Mouse (Mus musculus) liver, adult 2 months (tissue): Measurements from ENCODE around the gene Vamp5. TPM values are rescaled to one million over a fixed set of nuclear protein-coding genes. Genes with fewer than 3 reads are reported as not detected.

Experiments used
- DNase-seq: peaks from one replicate; pipeline ENCODE4 v3.0.0-alpha.2; 2011; ENCODE audit warnings: low read depth, low spot score; ENCODE audit errors: extremely low read depth
- H3K27ac ChIP-seq: fragments of 200-500 bp; replicated peaks from 2 replicates; pipeline ENCODE4 v1.5.1; 2012; ENCODE audit warnings: low read depth, mild to moderate bottlenecking, control low read depth, inconsistent platforms, low read length; ENCODE audit not compliant: insufficient read depth
- H3K27me3 ChIP-seq: fragments of 200-500 bp; 2 replicates; pipeline ENCODE4 v1.6.1; 2012; ENCODE audit warnings: mild to moderate bottlenecking, moderate library complexity, low read length, inconsistent platforms; ENCODE audit not compliant: control insufficient read depth, insufficient read depth
- H3K36me3 ChIP-seq: fragments of 200-500 bp; 2 replicates; pipeline ENCODE4 v1.6.1; 2012; ENCODE audit warnings: low read length, inconsistent platforms; ENCODE audit not compliant: control insufficient read depth, insufficient read depth
- H3K4me1 ChIP-seq: fragments of 200-500 bp; 2 replicates; pipeline ENCODE4 v1.6.1; 2011; ENCODE audit warnings: low read length; ENCODE audit not compliant: control insufficient read depth, insufficient read depth
- H3K4me3 ChIP-seq: fragments of 200-500 bp; 2 replicates; pipeline ENCODE4 v1.5.1; 2011; ENCODE audit warnings: low read depth, mild to moderate bottlenecking, control low read depth, low read length, moderate library complexity; ENCODE audit not compliant: insufficient read depth
- H3K79me2 ChIP-seq: fragments of 200-500 bp; 2 replicates; pipeline ENCODE4 v1.6.1; 2012; ENCODE audit warnings: inconsistent platforms, mild to moderate bottlenecking, low read length, moderate library complexity; ENCODE audit not compliant: control insufficient read depth, insufficient read depth
- H3K9ac ChIP-seq: fragments of 200-500 bp; 2 replicates; pipeline ENCODE4 v1.6.1; 2012; ENCODE audit warnings: low read depth, mild to moderate bottlenecking, control low read depth, inconsistent platforms, low read length
- CTCF ChIP-seq: fragments of 200-500 bp; IDR thresholded peaks from 2 replicates; pipeline ENCODE4 v1.5.1; 2011; ENCODE audit warnings: low read depth, low read length, control low read depth
- POLR2A ChIP-seq: fragments of 200-500 bp; IDR thresholded peaks from 2 replicates; pipeline ENCODE4 v1.6.1; 2011; ENCODE audit warnings: low read length, control low read depth; ENCODE audit not compliant: insufficient read depth; ENCODE audit errors: extremely low read depth
- WGBS: fragments of 180-500 bp; shearing (Covaris S2); methylation state at CpG from one replicate; pipeline ENCODE4 v1.1.7; 2018; 5-methylcytosine and 5-hydroxymethylcytosine counted together
- polyA plus RNA-seq: library from polyadenylated mRNA; depleted of rRNA; stranded (reverse); fragments of >200 nt; gene quantifications from 2 replicates; pipeline ENCODE4 v1.2.3, GENCODE M21; 2012
- total RNA-seq: library from RNA; depleted of rRNA; stranded (reverse); fragments of >200 nt; gene quantifications from 2 replicates; pipeline ENCODE4 v1.2.3, GENCODE M21; 2014

The Vamp5 gene
- total and polyA plus RNA-seq, 2 experiments: 18.5 to 18.9 TPM

GRCm38 (mm10) chr6:72358086-72358764, 22.0 kb downstream of the Vamp5 start:
- 0 out of 2 replicates have a peak overlapping the region, but pooled peaks have one; percentile 13 for H3K9ac ChIP-seq
- H3K27ac ChIP-seq: no peak overlapping the region
- TF ChIP-seq CTCF (no peak), POLR2A (no peak)
- no peak for DNase-seq
- WGBS: 40% methylated on average over 10 of the region's 10 CpGs
- H3K27me3 ChIP-seq: no peaks in the 10 kb centered on the region
- peaks cover 21% of the 10 kb centered on the region for H3K36me3 ChIP-seq
- H3K79me2 ChIP-seq: peaks cover 3% of the 10 kb centered on the region; the same call in 1 of the 2 replicates
- peaks cover 32% of the 10 kb centered on the region for H3K4me1 ChIP-seq
- no peak overlapping the region for H3K4me3 ChIP-seq

GRCm38 (mm10) chr6:72357164-72358079, 22.8 kb downstream of the Vamp5 start:
- Histone ChIP-seq H3K4me3 (no peak overlapping the region), H3K27me3 (no peaks in the 10 kb centered on the region), H3K36me3 (peaks cover 21% of the 10 kb centered on the region), H3K79me2 (peaks cover 3% of the 10 kb centered on the region; the same call in 1 of the 2 replicates), H3K4me1 (peaks cover 36% of the 10 kb centered on the region), H3K27ac (no peak overlapping the region; the same call in 1 of the 2 replicates), H3K9ac (0 out of 2 replicates have a peak overlapping the region, but pooled peaks have one; percentile 13)
- WGBS: 30% methylated on average over 5 of the region's 5 CpGs
- no peak for TF ChIP-seq POLR2A
- no peak for TF ChIP-seq CTCF
- no peak for DNase-seq

- WGBS: 18% methylated on average over 8 of the region's 8 CpGs
These were observed 24.2 kb downstream of the Vamp5 start for GRCm38 (mm10) chr6:72356001-72356532.

GRCm38 (mm10) chr6:72355066-72355911, 25.0 kb downstream of the Vamp5 start, which contains the start of gene Tmem150a:
Tmem150a (plus strand) TSS chr6:72355447.
- Histone ChIP-seq H3K27ac (peak within 1 kb of the TSS; percentile 100), H3K27me3 (no peaks in the 10 kb centered on the region), H3K4me1 (peaks cover 35% of the 10 kb centered on the region), H3K9ac (peak within 1 kb of the TSS; percentile 90), H3K36me3 (peaks cover 22% of the 10 kb centered on the region), H3K79me2 (no peaks in the 10 kb centered on the region; the same call in 1 of the 2 replicates), H3K4me3 (peak within 1 kb of the TSS; percentile 88)
- DNase-seq: peak; percentile 82
- under 1% methylated on average over 71 of the region's 71 CpGs for WGBS
- TF ChIP-seq POLR2A (peak; percentile 81), CTCF (peak; percentile 40)

More at GRCm38 (mm10) chr6:72356001-72356532, 24.2 kb downstream of the Vamp5 start:
- Histone ChIP-seq H3K9ac (peak overlapping the region; percentile 90), H3K27me3 (no peaks in the 10 kb centered on the region), H3K4me3 (peak overlapping the region; percentile 88), H3K79me2 (no peaks in the 10 kb centered on the region; the same call in 1 of the 2 replicates), H3K27ac (peak overlapping the region; percentile 94), H3K4me1 (peaks cover 36% of the 10 kb centered on the region), H3K36me3 (peaks cover 21% of the 10 kb centered on the region)
- peak; percentile 79 for DNase-seq
- TF ChIP-seq CTCF (no peak), POLR2A (no peak)

GRCm38 (mm10) chr6:72354025-72354424, 26.2 kb downstream of the Vamp5 start:
- Histone ChIP-seq H3K27ac (peak overlapping the region; percentile 100), H3K79me2 (peaks cover 4% of the 10 kb centered on the region; the same call in 1 of the 2 replicates), H3K27me3 (no peaks in the 10 kb centered on the region), H3K4me1 (peaks cover 34% of the 10 kb centered on the region), H3K4me3 (no peak overlapping the region), H3K36me3 (peaks cover 21% of the 10 kb centered on the region), H3K9ac (no peak overlapping the region)
- DNase-seq: peak; percentile 89
- 19% methylated on average over 1 of the region's 1 CpGs for WGBS
- no peak for TF ChIP-seq CTCF
- TF ChIP-seq POLR2A: no peak
